Comparison of ENCODE assay signal across 8 mouse cellular contexts in the genomic region with DNA sequence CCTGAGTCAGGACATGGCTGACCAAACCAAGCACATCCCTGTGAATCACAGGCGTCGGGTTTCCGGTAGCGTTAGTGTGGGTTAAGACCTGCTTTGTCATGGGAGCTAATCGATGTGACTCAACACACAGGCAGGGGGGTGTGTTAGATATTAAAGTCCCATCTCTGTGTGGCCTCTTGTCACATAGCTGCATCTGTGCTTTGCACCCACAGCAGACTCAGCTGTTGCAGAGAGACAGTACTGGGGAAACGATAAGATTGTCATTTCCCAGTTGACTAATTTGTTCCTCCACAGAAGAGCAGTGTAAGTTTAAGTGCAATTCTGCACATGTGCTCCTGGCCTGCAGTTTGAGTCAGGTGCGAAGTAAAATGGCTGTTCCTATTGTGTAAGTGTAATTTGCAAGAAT. TPM values are rescaled to one million over a fixed set of nuclear protein-coding genes. Genes with fewer than 3 reads are reported as not detected.
DNase-seq lines count a peak whose midpoint lies in the region; ATAC-seq and TF ChIP-seq lines count a peak whose summit lies in the region.

No protein-coding gene starts in this region.

- H3K9me3 ChIP-seq in intestine, postnatal 0 days (ENCODE audit: control insufficient read depth): no peaks in the 10 kb centered on the region

- ATAC-seq in CD4-positive, CD25-positive, alpha-beta regulatory T cell, adult 4 months: peak; percentile 13
- peak; percentile 60 for ATAC-seq in intestine, postnatal 0 days

- no peak for TF ChIP-seq CTCF in intestine, postnatal 0 days (IDR thresholded peaks at IDR 0.05; ENCODE audit: low read depth)
- TF ChIP-seq CTCF in kidney, adult 2 months (conservative IDR thresholded peaks at IDR 0.05; ENCODE audit: insufficient read depth, insufficient read length, low read depth, low read length): no peak

- H3K4me3 ChIP-seq in intestine, postnatal 0 days (ENCODE audit: low read depth, low read length): peak overlapping the region; percentile 86
- H3K4me3 ChIP-seq in kidney, adult 2 months (ENCODE audit: insufficient read depth, low read depth, low read length): no peak overlapping the region

- peaks cover 12% of the 10 kb centered on the region; the same call in 1 of the 2 replicates for H3K4me1 ChIP-seq in intestine, postnatal 0 days (replicated peaks; ENCODE audit: control insufficient read depth, insufficient read depth, low read length)
- peaks cover 11% of the 10 kb centered on the region; the same call in 1 of the 2 replicates for H3K4me1 ChIP-seq in kidney, adult 2 months (ENCODE audit: control insufficient read depth, insufficient read depth, low read length)

- peak overlapping the region; percentile 91; the same call in 1 of the 2 replicates for H3K9ac ChIP-seq in intestine, postnatal 0 days (ENCODE audit: low read depth, low read length)

- H3K27me3 ChIP-seq in intestine, postnatal 0 days (replicated peaks; ENCODE audit: control insufficient read depth, insufficient read depth, low read length): no peaks in the 10 kb centered on the region
- H3K27me3 ChIP-seq in kidney, adult 2 months (replicated peaks; ENCODE audit: control insufficient read depth, insufficient read depth, low read length): no peaks in the 10 kb centered on the region

- no peak for TF ChIP-seq POLR2A in kidney, adult 2 months (IDR thresholded peaks at IDR 0.05; ENCODE audit: low read depth, low read length)

- peaks cover 28% of the 10 kb centered on the region for H3K36me3 ChIP-seq in intestine, postnatal 0 days (ENCODE audit: control insufficient read depth, insufficient read depth)
- H3K36me3 ChIP-seq in kidney, adult 2 months (ENCODE audit: control insufficient read depth, insufficient read depth, low read length): no peaks in the 10 kb centered on the region

- DNase-seq in adrenal gland, adult (ENCODE audit: inconsistent age in 2 of 2, low spot score in 1 of 2): peak; percentile 56 to 74
- DNase-seq in adrenal gland, postnatal 4 days (ENCODE audit: low spot score in 2 of 2): no peak
- DNase-seq in embryo, embryonic 9.5 days (ENCODE audit: extremely low spot score): peak; percentile 14
- peak; percentile 24 for DNase-seq in naive thymus-derived CD4-positive, alpha-beta T cell, adult 2 months (ENCODE audit: low read depth)
- DNase-seq in cerebellum, postnatal 25 days: no peak
- no peak for DNase-seq in kidney, adult 2 months

- WGBS in intestine, postnatal 0 days: 17% methylated on average over 7 of the region's 7 CpGs
- WGBS in kidney, adult 2 months: 17% methylated on average over 7 of the region's 7 CpGs

- H3K27ac ChIP-seq in intestine, postnatal 0 days (ENCODE audit: low read depth, low read length): peak overlapping the region; percentile 50; the same call in 1 of the 2 replicates
- H3K27ac ChIP-seq in kidney, adult 2 months (ENCODE audit: insufficient read depth, low read depth, low read length): no peak overlapping the region

- peak overlapping the region; percentile 76 for H3K4me2 ChIP-seq in intestine, postnatal 0 days (replicated peaks; ENCODE audit: low read depth)

RNA-seq across cellular contexts. Expression of gene Mettl6, which starts 1.4 kb away (rescaled TPM):
- total RNA-seq in adrenal gland, postnatal 4 days (2021): 10 to 100 TPM; 36.3 to 40.2 TPM
- polyA plus RNA-seq in CD4-positive, CD25-positive, alpha-beta regulatory T cell, adult 4 months (2017; shearing (Covaris generic)): 10 to 100 TPM; 68.2 to 69.7 TPM
- polyA plus RNA-seq in intestine, postnatal 0 days (2015; fragmentation: Nextera tagmentation; extraction: Ambion mirVana): 28.2 and 28.6 TPM in 2 replicates
- 5.9 and 9.2 TPM in 2 replicates for polyA plus RNA-seq in kidney, adult 2 months (2012; rRNA removed)

RNA-seq across cellular contexts. Expression of gene Eaf1, which starts 2.0 kb away (rescaled TPM):
- 10 to 100 TPM; 34.9 to 40.3 TPM for total RNA-seq in adrenal gland, postnatal 4 days (2021)
- polyA plus RNA-seq in CD4-positive, CD25-positive, alpha-beta regulatory T cell, adult 4 months (2017; shearing (Covaris generic)): 10 to 100 TPM in 1 of 2 experiments, 1 to 10 TPM in 1; 9.8 to 10.8 TPM
- polyA plus RNA-seq in intestine, postnatal 0 days (2015; fragmentation: Nextera tagmentation; extraction: Ambion mirVana): 10.8 and 11.8 TPM in 2 replicates
- 34.3 and 34.7 TPM in 2 replicates for polyA plus RNA-seq in kidney, adult 2 months (2012; rRNA removed)

Comparison
In these comparisons a context has a peak if more than half of its experiments do, and no peak if none do; other contexts are left out.
1. DNase-seq: peak in adrenal gland, adult (2 of 2), embryo, embryonic 9.5 days (single experiment) and naive thymus-derived CD4-positive, alpha-beta T cell, adult 2 months (single experiment); none in adrenal gland, postnatal 4 days (0 of 2), cerebellum, postnatal 25 days (0 of 2) and kidney, adult 2 months (single experiment).